Mouse (Mus musculus) c-Kit-positive CD71-positive TER-119-positive erythroid progenitor cells, embryonic 14.5 days (primary cell): ENCODE results near the gene Hoxa11.

Experiments
- DNase-seq: peaks from one replicate; pipeline ENCODE4 v3.0.0-alpha.2; 2013; ENCODE audit warnings: low spot score

Gene Hoxa11

DNA sequence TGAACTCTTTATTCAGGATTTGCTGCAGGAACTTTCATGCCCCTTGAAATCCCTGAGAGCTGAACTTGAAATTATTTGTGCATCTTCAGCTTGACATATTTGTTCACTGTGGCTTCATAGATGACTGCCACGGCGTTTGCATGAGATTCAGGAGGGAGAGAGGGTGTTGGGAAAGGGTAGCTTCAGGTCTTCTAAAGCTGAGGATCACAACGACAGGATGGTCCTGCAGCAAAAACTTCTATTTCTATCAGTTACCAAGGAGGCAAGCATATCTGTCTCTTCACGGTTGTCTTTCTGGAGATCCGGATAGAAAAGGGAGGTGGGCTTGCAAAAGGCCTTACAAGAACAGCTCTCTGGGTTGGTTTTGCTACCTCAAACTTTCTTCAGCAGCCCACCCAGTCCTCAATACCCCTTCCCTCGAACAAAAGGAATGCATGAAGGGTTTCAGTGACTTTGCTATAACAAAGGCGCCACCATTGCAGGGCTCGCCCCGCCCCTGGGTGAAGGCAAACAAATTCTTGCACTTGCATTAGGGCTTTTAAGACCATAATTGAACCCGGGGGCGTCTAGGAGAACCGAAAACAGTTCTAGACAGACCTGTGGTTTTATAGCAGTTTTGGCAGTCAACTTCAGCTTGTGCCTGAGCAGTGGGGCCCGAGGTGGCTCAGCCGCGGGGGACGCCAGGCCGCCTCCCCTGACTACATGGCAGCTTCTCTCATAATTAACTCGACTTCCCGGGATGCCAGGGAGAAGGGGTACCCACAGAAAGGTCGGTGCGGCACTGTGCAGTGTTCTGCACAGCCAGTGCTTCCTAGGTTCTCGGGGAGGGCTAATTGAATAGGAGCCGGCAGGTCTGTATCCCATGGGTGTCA lies 2.4 kb upstream of the Hoxa11 start:
- no peak for DNase-seq

DNA sequence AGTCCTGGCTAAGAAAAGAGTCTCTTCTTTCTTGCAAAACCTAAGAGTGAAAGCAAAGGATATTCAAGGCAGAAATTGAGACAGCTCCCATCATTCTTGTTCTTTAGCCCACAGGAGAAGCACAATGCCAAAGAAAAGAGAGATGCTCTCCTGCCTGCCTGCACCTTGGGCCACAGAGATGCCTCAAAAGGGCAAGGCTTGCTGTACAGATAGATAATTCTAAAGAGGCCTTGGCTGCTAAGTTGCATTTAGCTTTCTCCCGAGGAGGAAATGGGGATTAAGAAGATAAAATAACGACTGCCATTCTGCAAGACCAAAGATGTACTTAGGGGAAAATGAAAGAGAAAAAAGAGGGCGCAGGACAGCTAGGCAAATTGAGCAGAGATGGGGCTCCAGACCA lies 1.3 kb upstream of the Hoxa11 start:
- DNase-seq = no peak

DNA sequence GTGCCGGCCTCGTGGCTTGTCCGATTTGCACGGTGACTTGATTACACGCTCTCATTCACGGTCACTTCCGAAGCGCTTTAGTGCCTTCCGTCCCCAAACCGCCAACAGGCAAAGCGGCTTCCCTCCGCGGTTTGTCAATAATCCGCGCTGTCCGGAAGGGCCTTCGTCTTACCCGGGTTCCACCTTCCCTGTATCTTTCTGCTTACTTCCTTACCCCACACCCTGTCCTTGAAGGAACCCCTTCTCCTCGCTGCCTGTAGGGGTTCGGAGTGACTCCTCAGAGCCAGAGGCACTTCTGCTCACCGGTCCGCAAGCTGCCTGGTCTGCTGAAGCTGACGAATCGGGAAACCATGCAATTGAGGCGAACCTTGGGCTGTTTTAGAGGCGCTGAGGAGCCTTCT lies 793 bp upstream of the Hoxa11 start:
- no peak for DNase-seq

DNA sequence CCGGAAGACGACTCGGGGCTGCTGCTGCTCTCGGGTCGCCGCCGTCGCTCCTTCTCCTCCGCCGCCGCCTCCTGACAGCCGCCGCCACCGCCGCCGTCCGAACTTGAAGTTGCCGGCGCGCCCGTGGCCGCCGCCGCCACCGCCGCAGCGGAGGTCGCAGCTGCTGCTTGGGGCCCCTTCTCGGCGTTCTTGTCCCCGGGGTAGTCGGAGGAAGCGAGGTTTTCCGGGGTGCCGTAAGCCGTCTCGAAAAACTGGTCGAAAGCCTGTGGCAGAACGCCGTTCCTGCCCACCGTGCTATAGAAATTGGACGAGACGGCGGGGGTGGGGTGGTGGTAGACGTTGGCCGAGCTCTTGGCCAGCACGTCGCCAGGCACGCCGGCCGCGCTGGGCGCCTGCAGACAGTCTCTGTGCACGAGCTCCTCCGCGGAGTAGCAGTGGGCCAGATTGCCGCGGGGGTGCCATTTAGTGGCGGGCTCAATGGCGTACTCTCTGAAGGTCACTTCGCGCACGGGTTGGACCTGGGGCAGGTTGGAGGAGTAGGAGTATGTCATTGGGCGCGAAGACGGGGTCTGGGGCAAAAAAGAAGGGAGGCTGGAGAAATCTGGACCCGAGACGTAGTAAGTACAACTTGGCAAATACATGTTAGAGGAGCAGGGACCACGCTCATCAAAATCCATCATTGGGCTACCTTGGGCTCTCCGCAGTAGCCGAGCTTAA lies 412 bp downstream of the Hoxa11 start:
- DNase-seq = no peak

DNA sequence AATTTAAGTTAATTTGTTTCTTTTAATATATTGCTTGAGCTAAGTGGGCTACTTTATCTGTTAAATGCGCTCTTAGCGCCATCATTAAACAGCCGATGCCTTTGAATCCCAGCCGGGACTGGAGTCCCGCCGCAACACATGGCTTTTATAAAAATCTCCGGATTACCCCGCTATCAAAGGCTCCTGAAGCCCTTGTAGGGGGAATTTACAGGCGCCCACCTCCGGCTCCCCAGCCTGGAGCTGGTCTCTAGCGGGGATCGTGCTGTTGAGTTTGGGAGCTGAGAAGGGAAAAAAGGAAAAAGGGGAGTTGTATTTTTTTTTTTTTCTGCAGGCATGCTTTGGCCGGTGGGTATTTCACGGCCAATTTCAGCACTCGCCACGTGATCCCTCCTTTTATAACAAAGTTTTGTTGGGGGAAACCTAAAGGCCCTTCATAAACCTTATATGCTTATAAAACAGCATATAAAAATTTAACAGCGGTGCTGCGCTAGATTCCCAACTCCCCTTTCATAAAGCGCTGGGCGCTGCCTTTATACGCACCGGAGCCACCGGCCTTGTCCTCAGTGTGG lies 1.1 kb downstream of the Hoxa11 start:
- DNase-seq = no peak

DNA sequence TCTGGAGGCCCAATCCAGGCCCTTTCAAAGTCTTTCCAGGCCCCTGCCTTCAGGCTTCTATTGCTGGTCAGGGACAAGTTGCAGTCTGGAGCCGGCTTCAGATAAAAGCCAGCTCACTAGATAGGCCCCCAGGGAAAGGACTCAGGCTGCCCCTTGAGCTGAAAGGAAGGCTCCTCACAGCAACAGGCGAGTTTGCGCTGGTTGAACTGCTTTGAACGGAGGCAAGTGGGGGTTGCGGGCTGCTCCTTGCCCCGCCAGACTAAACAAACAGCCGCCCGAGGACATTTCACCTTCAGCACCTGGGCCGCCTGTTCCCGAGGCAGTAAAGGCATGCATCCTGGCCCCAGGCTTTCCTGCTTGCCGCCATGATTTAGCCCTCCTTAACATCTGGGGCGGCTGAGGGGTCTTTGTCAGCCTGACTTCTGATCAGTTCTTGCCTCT lies 1.9 kb downstream of the Hoxa11 start:
- no peak for DNase-seq

DNA sequence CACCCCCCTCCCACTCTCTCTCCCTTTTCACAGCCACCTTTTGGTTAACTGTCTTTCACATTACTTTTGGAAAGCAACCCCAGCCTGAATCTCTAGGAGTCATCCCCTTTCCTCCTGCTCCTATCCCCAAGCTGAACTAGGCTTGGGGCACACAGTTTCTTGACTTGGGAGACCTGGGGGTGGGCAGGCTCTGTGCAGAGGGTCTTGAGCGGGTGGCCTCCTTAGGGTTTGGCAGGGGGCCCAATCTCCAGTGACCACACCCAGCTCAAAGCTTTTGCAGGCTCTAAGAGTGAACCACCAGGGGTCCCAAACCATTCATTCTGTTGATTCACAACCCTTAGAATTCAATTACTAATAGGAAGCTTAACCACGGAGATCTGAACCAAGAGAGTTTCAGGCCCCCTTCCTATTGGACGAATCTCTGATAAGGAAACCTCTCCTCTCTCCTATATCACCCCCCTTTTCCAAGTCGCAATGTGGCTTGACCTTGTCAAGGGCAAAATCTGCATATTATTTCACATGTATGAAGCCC lies 2.7 kb downstream of the Hoxa11 start:
- no peak for DNase-seq

DNA sequence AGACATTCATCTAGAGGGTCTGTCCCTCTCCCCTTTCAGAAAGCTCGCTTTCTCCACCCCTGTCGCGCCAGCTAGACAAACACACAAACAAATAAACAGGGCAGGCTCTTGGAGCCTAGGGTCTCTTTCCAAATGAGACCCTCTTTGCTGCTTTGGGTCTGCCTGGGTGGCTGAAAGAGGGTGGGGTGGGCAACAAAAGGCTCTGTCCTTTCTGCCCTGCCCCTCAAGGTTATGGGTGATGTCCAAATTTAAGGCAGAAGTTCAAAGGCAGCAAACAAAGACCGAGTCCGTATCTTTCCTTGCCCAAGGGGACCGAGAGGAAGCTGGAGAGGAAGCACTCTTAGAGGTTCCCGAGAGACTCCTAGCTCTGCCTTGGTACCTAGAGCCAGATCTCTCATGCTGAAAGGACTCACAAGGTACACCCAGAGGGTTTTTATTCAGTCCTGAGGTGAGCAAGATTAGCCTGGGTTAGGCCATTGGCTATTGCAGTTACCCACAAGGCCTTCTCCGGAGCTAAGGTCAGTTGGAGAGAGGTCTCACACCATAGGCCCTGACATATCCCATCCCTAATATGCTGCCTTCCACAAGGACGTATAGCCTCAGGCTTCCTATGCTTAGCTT lies 4.5 kb downstream of the Hoxa11 start:
- DNase-seq = no peak

DNA sequence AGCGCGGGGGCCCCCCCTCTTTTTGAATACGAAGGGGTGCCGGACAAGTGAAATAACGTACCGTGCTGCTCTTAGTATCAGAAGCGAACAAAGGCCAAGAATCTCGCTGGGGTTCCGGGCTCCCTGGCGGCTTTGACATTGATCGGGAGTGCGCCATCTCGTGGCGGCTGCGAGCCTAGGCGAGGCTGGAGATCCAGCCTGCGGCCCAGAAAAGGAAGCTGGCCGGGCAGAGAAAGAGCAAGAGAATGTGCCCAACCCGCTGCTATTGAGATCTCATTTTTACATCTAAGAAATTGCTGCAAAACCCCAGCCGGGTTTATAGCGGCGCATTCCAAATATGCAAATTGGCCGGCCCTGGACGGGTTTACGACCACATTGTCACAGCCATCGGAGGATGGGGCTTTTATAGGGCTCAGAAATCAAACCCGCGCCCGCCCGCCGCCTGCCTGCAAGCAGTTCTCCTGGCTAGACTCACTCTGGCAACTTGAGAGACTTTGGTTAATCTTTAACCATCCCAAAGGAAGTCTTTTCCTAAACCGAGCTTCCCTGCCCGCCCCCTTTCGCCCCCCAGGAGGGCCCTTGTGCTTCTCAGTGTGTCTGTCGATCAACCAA lies 5.1 kb downstream of the Hoxa11 start, which contains the start of gene Hoxa10:
Hoxa10 (minus strand) TSS at position 466 of the 612 bp plus-strand sequence.
- DNase-seq = peak; percentile 25

DNA sequence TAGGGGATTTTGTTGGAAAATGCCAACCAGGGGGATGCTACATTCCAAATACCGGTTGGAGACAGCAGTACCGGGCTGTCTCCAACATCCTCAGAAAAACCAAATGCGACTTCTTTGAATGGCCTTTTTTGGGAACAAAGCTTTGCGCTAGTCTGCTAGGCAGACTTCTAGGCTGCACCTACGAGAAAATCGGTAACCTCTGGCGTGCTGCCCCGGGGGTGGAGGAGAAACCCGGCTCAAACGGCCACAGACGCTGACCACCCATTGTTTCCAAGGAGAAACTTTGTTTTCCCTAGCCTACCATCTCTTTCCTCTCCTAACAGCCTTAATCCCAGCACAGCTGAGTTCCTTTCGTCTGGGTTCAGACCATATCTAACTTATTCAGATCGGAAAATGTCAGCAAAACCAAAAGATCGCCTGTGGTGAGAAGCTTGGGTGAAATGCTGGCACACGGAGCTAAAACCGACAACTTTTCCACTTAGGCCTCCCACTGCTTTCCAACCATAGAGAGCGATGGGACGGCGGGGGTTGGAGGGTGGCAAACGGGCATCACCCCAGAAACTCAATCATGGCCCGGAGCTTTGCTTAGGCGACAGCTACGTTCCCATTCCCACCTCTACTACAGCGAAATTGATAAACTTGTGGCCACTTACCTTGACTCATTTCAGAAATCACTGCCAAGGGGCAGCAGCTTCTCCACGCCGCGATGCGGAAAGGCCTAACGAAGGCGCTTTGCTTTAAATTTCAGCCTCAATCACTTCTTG lies 5.8 kb downstream of the Hoxa11 start:
- no peak for DNase-seq

DNA sequence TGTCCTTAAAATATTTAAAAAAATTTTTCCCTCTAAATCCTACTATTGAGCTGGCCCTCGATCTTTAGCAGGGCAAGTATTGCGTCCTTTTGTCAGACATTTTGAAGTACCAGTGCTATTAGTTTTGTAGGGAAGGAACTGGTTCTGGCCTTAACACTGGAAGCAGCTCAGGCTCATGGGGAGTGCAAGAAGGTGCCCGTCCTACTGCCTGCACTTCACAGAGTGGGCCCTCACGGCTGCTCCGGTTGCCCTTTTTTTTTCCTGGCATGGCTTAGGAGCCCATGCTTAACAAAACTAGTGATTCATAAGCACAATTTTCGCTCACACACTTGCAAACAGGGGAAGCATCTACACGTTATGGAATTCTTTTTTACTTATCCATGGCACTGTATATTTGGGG lies 6.6 kb downstream of the Hoxa11 start:
- no peak for DNase-seq

DNA sequence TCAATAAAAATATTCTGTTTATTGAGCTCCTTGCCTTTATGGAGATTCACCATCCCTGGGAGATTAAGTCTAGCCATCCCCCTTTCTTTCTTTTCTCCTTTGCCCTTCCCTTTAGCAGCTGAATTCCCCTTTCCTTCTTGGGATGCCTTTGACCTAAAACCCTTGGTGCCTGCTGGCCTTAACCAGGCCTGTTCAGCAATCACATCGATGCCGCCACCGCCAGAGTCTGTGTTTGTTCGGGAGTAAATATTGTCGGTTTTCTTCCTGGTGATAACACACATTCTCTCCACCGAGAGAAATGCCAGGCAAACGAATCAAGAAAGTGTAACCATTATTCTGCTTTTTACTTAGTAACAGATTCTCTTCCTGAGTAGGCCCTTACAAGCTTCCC lies 7.5 kb downstream of the Hoxa11 start:
- no peak for DNase-seq

DNA sequence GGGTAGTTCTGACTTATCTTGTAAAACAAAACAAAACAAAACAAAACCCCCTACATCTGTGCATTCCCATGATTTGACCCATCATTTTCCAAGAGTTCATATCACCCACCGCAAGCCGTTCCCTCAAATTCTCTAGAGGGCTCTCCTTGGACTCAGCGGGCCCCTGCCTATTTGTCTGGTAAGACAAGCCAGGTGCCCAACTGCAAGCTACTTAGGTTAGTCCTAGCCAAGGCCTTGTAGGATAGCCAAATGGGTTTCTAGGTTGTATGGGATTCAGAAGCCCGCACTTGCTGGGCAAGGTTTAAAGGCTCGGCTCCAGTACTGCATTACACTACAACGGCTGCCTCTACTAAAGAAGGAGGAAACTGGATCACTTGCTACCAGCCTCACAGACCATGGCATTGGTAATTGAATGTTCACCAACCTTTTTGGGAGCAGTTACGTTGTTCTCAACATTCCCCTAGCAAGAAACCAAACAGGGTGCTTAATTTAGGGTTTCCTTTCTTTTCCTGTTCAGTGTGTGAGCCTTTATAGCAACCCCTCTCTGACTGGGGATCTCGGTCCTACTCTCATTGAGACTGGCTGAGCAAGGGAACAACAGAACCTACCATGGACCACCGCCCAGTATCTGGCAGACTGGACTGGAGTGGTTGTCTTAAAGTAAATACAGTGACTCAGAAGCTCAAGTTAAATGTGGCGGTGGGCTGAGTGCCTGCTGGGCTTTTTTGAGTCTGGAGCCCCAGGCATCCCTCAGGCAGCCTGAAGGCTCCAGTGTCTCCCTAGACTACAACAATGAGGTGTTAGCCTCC lies 8.1 kb downstream of the Hoxa11 start:
- DNase-seq = no peak

DNA sequence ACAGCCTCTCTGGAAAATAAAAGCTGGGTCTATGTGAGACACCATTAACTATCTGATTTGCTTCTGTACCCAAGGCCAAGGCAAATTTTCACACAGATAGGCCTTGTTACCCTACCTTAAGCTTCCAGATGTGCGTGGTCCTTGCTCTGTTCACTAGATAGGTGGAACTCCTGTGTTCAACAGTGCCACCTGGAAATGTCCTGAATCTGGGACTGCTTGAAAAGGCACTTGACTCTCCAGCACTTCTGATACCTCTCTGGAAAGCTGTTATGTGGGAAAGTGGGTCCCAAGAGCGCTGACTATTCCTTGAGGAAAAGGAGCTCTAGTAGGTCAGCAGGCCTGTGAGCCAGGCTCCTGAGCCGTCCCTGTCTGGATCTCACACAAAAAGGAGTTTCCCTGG lies 8.8 kb downstream of the Hoxa11 start:
- DNase-seq = no peak

DNA sequence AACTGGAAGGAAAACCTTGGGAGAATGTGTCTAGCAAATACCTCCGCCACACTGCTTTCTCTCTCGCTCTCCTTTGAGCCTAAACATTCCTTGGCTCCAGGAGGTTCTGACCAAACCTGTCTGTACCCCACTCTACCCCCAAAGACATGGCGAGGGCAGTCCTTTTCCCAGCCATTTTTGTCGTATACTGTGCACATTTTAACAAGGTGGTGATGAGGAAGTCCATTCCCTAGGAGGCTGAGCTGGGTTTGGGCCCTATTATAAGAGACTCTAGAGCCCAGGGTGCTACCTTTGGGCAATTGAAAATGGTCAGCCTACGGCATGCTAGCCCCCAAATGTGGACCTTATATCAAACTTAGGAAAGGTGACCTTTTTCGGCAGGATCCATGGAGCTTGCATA lies 9.7 kb downstream of the Hoxa11 start:
- no peak for DNase-seq

DNA sequence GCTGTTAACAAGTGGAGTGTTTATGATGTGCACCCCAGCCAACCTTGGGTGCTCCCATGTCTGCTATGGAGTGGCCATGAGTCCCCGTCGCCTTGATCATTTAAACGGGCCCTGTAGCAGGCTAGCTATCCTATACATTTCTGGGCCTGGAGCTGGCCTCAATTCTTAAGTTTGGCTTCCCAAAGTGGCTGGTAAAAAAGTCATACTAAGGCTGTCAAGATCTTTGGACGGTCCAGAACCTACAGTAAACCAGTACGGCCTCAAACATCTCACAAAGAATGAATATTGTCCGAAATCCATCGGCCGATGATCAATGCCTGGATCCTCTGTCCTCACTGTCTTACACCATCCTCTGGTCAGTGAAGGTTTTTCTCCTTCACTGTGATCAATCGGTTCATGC lies 10.3 kb downstream of the Hoxa11 start:
- no peak for DNase-seq

DNA sequence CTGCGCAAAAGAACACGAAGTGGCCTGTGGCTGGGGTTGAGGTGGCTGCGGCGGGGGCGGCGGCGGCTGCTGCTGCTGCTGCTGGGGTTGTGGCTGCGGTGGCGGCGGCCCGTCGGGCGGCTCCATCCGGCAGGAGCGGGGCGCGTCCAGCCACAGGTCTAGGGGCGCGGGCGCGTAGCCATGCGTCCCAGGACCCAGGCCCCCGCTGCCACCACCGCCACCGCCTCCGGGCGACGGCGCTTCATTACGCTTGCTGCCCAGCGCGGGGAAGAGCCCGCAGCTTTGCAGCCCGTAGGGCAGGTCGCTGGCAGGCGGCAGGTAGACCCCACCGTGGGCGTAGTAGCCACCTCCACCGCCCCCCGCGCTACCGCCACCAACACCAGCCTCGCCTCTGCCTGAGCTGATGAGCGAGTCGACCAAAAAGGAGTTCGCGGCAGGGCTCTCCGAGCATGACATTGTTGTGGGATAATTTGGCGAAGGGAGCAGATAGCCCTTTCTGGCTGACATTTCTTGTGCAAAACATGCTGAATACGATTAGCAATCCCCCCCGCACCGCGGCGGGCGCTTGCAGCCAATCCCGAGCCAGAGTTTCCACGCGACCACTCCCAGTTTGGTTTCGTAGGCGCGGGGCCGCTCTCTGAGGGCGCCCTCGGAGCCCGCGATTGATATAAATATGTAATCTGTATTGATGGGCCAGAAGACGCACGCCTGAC lies 11.0 kb downstream of the Hoxa11 start:
- no peak for DNase-seq

DNA sequence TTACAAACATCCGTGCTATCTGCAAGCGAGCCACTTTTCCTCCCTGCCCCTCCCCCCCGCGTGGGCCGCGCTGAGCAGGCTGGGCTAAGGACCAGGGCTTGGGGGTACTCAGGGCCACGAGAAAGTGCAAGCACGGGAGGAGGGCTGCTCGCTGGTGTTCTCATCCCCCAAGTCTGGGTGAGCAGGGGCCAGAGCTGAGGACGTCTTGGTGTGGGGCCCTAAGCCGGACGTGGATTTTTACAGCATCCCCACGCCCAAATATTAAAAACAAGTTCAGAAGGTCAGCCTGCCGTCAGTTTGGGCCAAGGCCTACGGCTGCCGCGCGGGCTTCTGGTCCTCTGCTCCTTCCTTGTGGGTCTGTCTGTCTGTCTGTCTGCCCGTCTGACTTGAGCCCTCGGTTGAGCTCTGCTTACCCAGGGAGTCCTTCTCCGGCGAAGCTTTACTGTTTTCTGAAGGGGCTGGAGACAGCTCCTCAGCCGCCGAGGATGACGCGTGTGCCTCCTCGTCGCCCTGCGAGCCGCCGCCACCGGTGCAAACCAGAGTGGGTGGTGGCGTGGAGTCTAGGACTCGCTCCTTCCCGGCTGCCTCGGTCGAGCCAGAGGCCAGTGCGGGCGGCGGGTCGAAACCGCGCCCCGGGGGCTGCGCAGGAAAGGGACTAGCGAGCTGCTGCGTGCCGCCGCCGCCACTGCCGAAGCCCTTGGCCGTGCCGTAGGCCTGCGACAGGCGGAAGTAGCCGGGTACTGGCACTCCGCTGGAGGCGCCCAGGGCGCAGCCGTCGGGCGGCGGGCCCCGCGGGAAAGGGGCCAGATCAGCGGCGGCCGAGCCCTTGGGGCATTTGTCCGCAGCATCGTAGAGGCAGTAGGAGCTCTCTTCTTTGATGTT lies 11.8 kb downstream of the Hoxa11 start:
- DNase-seq = no peak
